Mouse (Mus musculus): ENCODE results near the gene Bri3bp. TPM values are rescaled to one million over a fixed set of nuclear protein-coding genes. Genes with fewer than 3 reads are reported as not detected.
"Not testable (repeated sequence)": the region's sequence is repeated elsewhere in the genome, so short reads cannot be mapped to it uniquely, and the experiment has no call there.

Bri3bp gene
- 29.1 and 31.9 TPM in 2 replicates for polyA plus RNA-seq (2015; fragmentation: Nextera tagmentation; extraction: Ambion mirVana)

DNA sequence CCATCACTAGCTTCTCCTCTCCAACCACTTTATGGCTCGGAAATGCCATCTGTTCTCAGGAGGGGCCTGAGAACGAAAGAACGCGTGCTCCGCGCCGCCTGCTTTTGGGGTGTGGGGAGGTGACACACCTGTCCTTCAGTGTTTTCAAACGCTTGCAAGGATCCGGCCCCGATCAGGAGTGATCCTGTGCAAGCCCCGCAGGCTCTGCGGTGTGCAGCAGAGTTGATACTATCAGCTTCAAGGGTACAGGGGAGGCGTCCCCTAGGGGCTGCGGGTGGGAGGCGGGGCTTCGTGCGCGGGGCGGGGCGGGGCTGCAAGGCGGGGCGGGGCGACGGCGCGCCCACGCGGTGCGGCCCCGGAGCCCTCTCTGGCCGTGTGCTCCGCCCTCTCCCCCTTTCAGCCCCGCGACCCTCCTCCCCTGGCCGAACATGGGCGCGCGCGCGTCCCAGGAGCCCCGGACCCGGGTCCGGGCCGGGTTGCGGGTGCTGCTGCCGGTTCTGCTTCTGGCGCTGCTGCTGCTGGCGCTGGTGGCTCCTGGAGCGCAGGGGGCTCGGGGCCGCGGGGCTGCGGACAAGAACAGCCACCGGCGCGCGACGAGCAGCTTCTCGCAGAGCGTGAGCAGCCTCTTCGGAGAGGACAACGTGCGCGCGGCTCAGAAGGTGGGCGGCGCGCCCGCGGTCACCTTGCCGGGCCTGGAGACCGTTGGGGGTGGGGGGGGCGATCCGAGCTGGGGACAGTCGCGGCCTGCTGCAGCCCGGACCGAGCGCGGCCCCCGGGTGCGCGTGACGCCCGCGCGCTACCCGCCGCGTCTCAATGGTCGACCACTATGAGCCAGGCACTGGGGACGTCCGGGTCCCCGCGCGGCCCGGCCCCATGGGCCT, at the start of gene Bri3bp:
Gene Bri3bp (plus strand): TSS at position 335 of the 881 bp plus-strand sequence.
- WGBS: under 1% methylated on average over 87 of the region's 97 CpGs
- Histone ChIP-seq H3K9ac (ENCODE audit: low read length) (peak within 1 kb of the TSS; percentile 87), H3K4me1 (replicated peaks; ENCODE audit: control insufficient read depth, insufficient read depth, low read length) (peaks cover 9% of the 10 kb centered on the region)

DNA sequence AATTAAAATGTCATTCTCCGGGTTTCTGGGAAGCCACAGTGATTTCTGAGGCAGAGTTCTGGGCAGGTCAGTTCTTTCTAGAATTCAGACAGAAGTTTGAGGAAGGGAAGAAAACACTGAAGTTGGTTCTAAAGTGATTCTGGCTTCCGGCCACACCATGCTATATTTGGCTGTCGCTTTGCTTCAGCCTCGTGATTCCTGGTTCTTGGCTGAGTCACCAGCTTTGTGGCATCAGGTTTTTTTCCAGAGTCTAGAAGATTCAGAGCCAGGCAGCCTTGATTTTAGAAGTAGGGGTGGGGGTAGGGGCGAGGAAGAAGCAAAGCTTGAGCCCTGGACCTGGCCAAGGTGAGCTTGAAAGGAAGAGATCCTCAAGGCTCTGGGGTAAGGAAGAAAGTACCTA, 49.8 kb upstream of the Bri3bp start:
- H3K9ac ChIP-seq (ENCODE audit: low read length): 0 out of 2 replicates have a peak overlapping the region, but pooled peaks have one; percentile 25
- no peak for ATAC-seq (ENCODE audit: low read depth)
- H3K36me3 ChIP-seq (ENCODE audit: control insufficient read depth, insufficient read depth, low read length): 0 out of 2 replicates have a peak, but pooled peaks cover 2% of the 10 kb centered on the region
- H3K4me2 ChIP-seq (ENCODE audit: low read depth, low read length): no peak overlapping the region
- WGBS: 47% methylated on average over 5 of the region's 5 CpGs
- no peak overlapping the region for H3K4me3 ChIP-seq (ENCODE audit: low read length)
- peaks cover 39% of the 10 kb centered on the region for H3K4me1 ChIP-seq (replicated peaks; ENCODE audit: control insufficient read depth, insufficient read depth, low read length)
- no peaks in the 10 kb centered on the region for H3K9me3 ChIP-seq (ENCODE audit: control insufficient read depth, low read length)
- peak overlapping the region; percentile 100 for H3K27ac ChIP-seq (ENCODE audit: low read length)
- no peaks in the 10 kb centered on the region for H3K27me3 ChIP-seq (ENCODE audit: control insufficient read depth, insufficient read depth, low read depth, low read length)

More for the DNA sequence above, at the start of gene Bri3bp:
- no peaks in the 10 kb centered on the region for H3K27me3 ChIP-seq (ENCODE audit: control insufficient read depth, insufficient read depth, low read depth, low read length)
- peak within 1 kb of the TSS; percentile 97 for H3K4me3 ChIP-seq (ENCODE audit: low read length)
- H3K4me2 ChIP-seq (ENCODE audit: low read depth, low read length): peak within 1 kb of the TSS; percentile 89
- H3K9me3 ChIP-seq (ENCODE audit: control insufficient read depth, low read length): no peaks in the 10 kb centered on the region
- H3K36me3 ChIP-seq (ENCODE audit: control insufficient read depth, insufficient read depth, low read length): no peaks in the 10 kb centered on the region
- peak within 1 kb of the TSS; percentile 73 for H3K27ac ChIP-seq (ENCODE audit: low read length)
- peak; percentile 97 for ATAC-seq (ENCODE audit: low read depth)

GRCm38 (mm10) chr5:125392176-125392575, 49.2 kb upstream of the Bri3bp start:
- H3K9me3 ChIP-seq (ENCODE audit: control insufficient read depth, low read length); H3K4me2 ChIP-seq (ENCODE audit: low read depth, low read length); ATAC-seq (ENCODE audit: low read depth); H3K4me3 ChIP-seq (ENCODE audit: low read length); H3K27me3 ChIP-seq (ENCODE audit: control insufficient read depth, insufficient read depth, low read depth, low read length); H3K9ac ChIP-seq (ENCODE audit: low read length); H3K36me3 ChIP-seq (ENCODE audit: control insufficient read depth, insufficient read depth, low read length): not testable (repeated sequence)
- WGBS: 92% methylated on average over 4 of the region's 4 CpGs
- peak overlapping the region; percentile 100 for H3K27ac ChIP-seq (ENCODE audit: low read length)
- H3K4me1 ChIP-seq (replicated peaks; ENCODE audit: control insufficient read depth, insufficient read depth, low read length): peaks cover 39% of the 10 kb centered on the region

DNA sequence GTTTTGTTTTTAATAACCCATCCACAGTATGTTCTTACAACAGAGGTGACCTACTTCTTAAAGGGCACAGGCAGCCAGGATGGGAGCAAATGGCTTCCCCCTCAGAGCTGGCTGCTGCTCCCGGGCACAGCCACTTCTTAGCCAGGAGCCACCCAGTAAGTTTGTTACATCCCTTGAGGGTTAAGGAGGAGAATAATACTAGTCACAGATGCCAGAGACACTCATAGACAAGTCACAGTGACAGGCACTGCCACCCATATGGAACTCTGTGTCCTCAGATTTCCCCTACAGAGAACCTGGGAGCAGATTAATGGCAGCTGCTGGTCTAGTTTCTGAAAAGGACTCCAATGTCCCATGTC, 48.8 kb upstream of the Bri3bp start:
- 18% methylated on average over 1 of the region's 1 CpGs for WGBS
- peak overlapping the region; percentile 67 for H3K9ac ChIP-seq (ENCODE audit: low read length)
- peak overlapping the region; percentile 56 for H3K4me2 ChIP-seq (ENCODE audit: low read depth, low read length)
- peak overlapping the region; percentile 100 for H3K27ac ChIP-seq (ENCODE audit: low read length)
- no peaks in the 10 kb centered on the region for H3K27me3 ChIP-seq (ENCODE audit: control insufficient read depth, insufficient read depth, low read depth, low read length)
- peak overlapping the region; percentile 49 for H3K4me3 ChIP-seq (ENCODE audit: low read length)
- peak; percentile 5; the same call in 1 of the 2 replicates for ATAC-seq (ENCODE audit: low read depth)
- H3K36me3 ChIP-seq (ENCODE audit: control insufficient read depth, insufficient read depth, low read length): 0 out of 2 replicates have a peak, but pooled peaks cover 2% of the 10 kb centered on the region
- H3K4me1 ChIP-seq (replicated peaks; ENCODE audit: control insufficient read depth, insufficient read depth, low read length): peaks cover 39% of the 10 kb centered on the region
- H3K9me3 ChIP-seq (ENCODE audit: control insufficient read depth, low read length): no peaks in the 10 kb centered on the region

DNA sequence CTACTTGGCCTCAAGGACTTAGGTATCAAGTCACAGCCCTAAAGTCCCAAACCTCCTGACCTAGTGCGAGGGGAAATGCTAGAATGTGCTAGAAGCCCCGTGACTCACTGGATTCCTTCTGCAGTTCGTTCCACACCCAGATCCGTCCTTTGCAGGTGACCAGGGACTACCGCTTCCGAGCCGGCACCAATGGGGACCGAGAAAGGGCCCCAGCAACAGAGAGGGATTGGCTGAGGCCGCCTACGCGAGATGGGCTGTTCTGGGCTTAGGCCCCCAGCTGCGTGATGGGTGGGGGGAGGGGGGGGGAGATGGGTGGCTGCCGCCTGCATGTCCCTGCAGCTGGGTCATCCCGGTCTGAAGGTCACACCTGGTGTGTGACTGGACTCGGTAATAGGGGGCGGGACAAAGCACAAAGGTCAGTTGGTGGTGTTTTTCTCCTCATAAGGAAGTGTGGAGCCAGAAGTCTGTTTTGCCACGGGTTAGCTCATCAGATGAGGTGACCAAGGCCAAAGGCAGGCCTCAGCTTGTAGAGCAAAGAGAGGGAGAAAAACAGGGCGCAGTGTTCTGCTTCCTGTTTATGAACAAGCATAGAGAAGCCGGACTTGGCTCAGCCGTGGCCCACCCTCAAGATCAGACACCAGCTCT, 48.3 kb upstream of the Bri3bp start:
- Histone ChIP-seq H3K9me3 (ENCODE audit: control insufficient read depth, low read length) (no peaks in the 10 kb centered on the region), H3K27me3 (ENCODE audit: control insufficient read depth, insufficient read depth, low read depth, low read length) (no peaks in the 10 kb centered on the region), H3K36me3 (ENCODE audit: control insufficient read depth, insufficient read depth, low read length) (0 out of 2 replicates have a peak, but pooled peaks cover 2% of the 10 kb centered on the region), H3K27ac (ENCODE audit: low read length) (peak overlapping the region; percentile 100), H3K9ac (ENCODE audit: low read length) (peak overlapping the region; percentile 67), H3K4me1 (replicated peaks; ENCODE audit: control insufficient read depth, insufficient read depth, low read length) (peaks cover 39% of the 10 kb centered on the region), H3K4me2 (ENCODE audit: low read depth, low read length) (peak overlapping the region; percentile 56), H3K4me3 (ENCODE audit: low read length) (peak overlapping the region; percentile 49)
- WGBS: under 1% methylated on average over 19 of the region's 20 CpGs
- peak; percentile 94 for ATAC-seq (ENCODE audit: low read depth)

- Histone ChIP-seq H3K9ac (ENCODE audit: low read length) (peak overlapping the region; percentile 67), H3K9me3 (ENCODE audit: control insufficient read depth, low read length) (no peaks in the 10 kb centered on the region), H3K4me1 (replicated peaks; ENCODE audit: control insufficient read depth, insufficient read depth, low read length) (peaks cover 35% of the 10 kb centered on the region), H3K4me3 (ENCODE audit: low read length) (peak overlapping the region; percentile 49), H3K4me2 (ENCODE audit: low read depth, low read length) (peak overlapping the region; percentile 56), H3K36me3 (ENCODE audit: control insufficient read depth, insufficient read depth, low read length) (no peaks in the 10 kb centered on the region), H3K27me3 (ENCODE audit: control insufficient read depth, insufficient read depth, low read depth, low read length) (no peaks in the 10 kb centered on the region), H3K27ac (ENCODE audit: low read length) (peak overlapping the region; percentile 100)
- 0 out of 2 replicates have a peak, but pooled peaks have one; percentile 23 for ATAC-seq (ENCODE audit: low read depth)
- 5% methylated on average over 22 of the region's 25 CpGs for WGBS
Observed at GRCm38 (mm10) chr5:125393622-125394603, 47.5 kb upstream of the Bri3bp start.

DNA sequence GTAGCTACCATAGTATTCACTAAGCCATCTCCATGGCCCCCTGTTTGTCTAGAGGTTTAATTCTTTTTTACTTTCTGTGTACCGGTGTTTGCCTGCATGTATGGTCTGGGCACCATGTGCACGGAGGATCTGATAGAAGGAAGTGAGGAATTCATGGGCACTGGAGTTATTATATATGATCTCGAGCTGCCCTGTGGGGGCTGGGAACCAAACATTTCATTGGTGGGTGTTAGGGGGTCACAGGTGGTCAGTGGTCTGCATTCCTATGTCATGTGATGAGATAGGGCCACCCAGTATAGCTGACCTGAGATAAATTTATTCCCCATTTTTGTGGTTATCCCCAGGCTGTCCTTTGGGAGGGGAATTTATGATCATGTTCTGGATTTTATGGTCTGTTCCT, 46.4 kb upstream of the Bri3bp start:
- H3K9me3 ChIP-seq (ENCODE audit: control insufficient read depth, low read length): no peaks in the 10 kb centered on the region
- no peak overlapping the region; the same call in 1 of the 2 replicates for H3K9ac ChIP-seq (ENCODE audit: low read length)
- ATAC-seq (ENCODE audit: low read depth): no peak
- no peaks in the 10 kb centered on the region for H3K27me3 ChIP-seq (ENCODE audit: control insufficient read depth, insufficient read depth, low read depth, low read length)
- H3K36me3 ChIP-seq (ENCODE audit: control insufficient read depth, insufficient read depth, low read length): no peaks in the 10 kb centered on the region
- H3K4me1 ChIP-seq (replicated peaks; ENCODE audit: control insufficient read depth, insufficient read depth, low read length): peaks cover 35% of the 10 kb centered on the region
- no peak overlapping the region for H3K4me3 ChIP-seq (ENCODE audit: low read length)
- peak overlapping the region; percentile 100; the same call in 1 of the 2 replicates for H3K27ac ChIP-seq (ENCODE audit: low read length)
- H3K4me2 ChIP-seq (ENCODE audit: low read depth, low read length): peak overlapping the region; percentile 56
- 55% methylated on average over 3 of the region's 3 CpGs for WGBS

DNA sequence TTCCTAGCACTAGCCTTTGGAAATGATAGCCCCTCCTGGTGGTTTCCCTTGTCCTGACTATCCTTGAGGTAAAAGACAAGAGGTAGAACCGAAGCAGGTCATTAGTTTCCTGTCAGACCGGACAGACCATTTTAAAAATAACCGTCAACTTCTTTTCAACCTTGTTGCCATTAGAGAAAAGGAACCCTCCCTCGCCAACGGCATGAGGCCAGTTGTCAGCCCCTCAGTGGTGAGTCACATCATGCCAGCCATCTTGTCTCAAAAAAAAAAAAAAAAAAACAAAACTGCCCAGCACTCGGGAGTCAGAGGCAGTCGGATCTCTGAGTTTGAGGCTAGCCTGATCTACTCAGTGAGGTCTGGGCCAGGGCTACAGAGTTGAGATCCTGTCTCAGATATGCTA, 40.5 kb upstream of the Bri3bp start:
- Histone ChIP-seq H3K27ac (ENCODE audit: low read length) (no peak overlapping the region), H3K4me3 (ENCODE audit: low read length) (no peak overlapping the region), H3K27me3 (ENCODE audit: control insufficient read depth, insufficient read depth, low read depth, low read length) (no peaks in the 10 kb centered on the region), H3K9me3 (ENCODE audit: control insufficient read depth, low read length) (no peaks in the 10 kb centered on the region), H3K4me1 (replicated peaks; ENCODE audit: control insufficient read depth, insufficient read depth, low read length) (0 out of 2 replicates have a peak, but pooled peaks cover 3% of the 10 kb centered on the region), H3K9ac (ENCODE audit: low read length) (no peak overlapping the region), H3K36me3 (ENCODE audit: control insufficient read depth, insufficient read depth, low read length) (no peaks in the 10 kb centered on the region), H3K4me2 (ENCODE audit: low read depth, low read length) (no peak overlapping the region)
- 38% methylated on average over 7 of the region's 7 CpGs for WGBS
- ATAC-seq (ENCODE audit: low read depth): no peak

Data from lung, embryonic 16.5 days (tissue).